Mouse (Mus musculus): ENCODE data around the gene 1700001J03Rik. TPM values are rescaled to one million over a fixed set of nuclear protein-coding genes. Genes with fewer than 3 reads are reported as not detected.
A peak's percentile ranks its signal among the peaks of the same experiment; 100 is the strongest.
"Not testable (repeated sequence)": the region's sequence is repeated elsewhere in the genome, so short reads cannot be mapped to it uniquely, and the experiment has no call there.

The 1700001J03Rik gene
- total RNA-seq, 2 experiments from 2014 or later = 0.81 to 0.91 TPM

DNA sequence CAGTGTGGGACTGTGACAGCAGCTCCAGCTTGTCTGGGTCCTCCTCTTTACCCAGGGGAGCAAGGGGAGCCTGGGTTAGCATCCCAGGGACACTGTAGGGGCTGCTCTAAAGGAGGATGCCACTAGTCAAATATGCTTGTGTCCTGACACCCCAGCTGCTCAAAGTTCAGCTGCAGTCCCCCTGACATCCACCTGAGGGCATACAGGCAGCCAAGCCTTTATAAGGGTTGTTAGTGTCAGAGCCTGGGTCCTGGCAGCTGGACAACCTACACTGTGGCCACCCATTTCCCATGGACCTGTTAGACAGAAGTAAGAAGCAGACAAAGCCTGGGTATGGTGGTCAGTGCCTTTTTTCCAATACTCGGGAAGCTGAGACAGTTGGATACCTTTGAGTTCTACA is 3.0 kb upstream of the 1700001J03Rik start:
- no peak for DNase-seq

DNA sequence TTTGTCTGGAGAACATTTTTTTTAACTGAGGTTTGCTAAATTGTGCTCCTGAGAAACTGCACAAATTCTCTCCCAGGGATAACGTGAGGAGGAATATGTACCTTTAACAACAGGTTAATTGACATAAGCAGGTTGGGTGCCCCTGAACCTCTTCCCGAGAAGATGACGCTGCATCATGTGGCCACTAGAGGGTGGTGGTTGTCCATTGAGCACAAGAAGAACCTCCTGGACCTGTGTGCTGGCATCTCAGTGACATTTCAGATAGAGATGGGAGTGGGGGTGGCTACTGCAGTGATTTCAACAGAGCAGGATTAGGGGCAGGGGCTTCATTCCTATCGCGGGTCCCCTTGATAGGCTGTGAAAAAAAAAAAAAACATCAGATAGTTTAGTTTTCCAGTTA is 2.3 kb upstream of the 1700001J03Rik start:
- DNase-seq = peak; percentile 71

DNA sequence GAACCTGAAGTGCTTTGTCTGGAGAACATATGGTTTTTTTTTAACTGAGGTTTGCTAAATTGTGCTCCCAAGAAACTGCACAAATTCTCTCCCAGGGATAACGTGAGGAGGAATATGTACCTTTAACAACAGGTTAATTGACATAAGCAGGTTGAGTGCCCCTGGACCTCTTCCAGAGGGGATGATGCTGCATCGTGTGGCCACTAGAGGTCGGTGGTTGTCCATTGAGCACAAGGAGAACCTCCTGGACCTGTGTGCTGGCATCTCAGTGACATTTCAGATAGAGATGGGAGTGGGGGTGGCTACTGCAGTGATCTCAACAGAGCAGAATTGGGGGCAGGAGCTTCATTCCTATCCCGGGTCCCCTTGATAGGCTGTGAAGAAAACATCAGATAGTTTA is 12.4 kb downstream of the 1700001J03Rik start:
- not testable (repeated sequence) for DNase-seq

DNA sequence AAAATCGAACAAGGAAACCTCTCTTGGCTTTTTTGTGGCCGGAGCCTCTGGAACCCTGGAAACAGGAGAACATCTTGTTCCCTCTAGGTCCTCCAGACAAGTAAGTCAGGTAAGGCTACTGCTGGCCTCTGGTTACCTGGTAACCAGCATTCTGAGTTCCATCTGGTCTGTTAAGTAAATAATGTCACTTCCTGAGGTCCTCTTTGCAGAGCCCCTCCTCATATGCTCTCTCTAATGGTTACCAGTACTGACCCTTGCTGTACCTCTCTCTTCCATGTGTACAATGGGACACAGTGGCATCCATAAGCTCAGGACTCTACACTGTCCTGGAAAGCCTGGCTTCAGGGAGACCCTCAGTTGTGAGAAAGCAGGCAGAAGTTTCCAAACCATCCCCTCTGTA is 14.5 kb downstream of the 1700001J03Rik start, which contains the start of gene Gm6309:
TSS of gene Gm6309 (minus strand) at position 101 of the 400 bp plus-strand sequence.
- not testable (repeated sequence) for DNase-seq

DNA sequence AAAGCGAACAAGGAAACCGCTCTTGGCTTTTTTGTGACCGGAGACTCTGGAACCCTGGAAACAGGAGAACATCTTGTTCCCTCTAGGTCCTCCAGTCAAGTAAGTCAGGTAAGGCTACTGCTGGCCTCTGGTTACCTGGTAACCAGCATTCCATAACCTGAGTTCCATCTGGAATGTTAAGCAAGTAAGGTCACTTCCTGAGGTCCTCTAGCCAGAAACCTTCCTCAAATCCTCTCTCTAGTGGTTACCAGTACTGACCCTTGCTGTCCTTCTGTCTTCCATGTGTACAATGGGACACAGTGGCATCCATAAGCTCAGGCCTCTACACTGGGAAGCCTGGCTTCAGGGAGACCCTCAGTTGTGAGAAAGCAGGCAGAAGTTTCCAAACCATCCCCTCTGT is 24.7 kb downstream of the 1700001J03Rik start, which contains the start of gene Gm5565:
TSS of gene Gm5565 (minus strand) at position 101 of the 400 bp plus-strand sequence.
- DNase-seq = not testable (repeated sequence)

DNA sequence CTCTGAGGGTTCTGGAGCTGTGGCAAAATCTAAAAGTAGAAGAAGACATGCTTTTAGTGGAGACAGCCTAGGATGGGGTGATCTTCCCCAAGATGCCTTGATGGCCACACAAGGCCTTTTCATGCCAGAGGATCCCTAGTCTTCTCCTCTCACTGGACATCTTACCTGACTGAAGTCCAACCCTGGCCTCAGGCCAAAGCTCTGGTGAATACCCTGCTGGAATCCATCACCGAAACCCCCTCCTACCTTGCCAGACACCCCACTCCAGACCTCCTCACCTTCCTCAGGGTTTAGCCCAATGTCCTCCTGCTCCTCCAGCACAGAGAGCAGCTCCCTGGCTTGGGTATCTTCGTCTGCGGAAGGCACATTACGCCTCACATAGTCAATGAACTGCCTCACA is 26.8 kb downstream of the 1700001J03Rik start:
- DNase-seq = not testable (repeated sequence)

DNA sequence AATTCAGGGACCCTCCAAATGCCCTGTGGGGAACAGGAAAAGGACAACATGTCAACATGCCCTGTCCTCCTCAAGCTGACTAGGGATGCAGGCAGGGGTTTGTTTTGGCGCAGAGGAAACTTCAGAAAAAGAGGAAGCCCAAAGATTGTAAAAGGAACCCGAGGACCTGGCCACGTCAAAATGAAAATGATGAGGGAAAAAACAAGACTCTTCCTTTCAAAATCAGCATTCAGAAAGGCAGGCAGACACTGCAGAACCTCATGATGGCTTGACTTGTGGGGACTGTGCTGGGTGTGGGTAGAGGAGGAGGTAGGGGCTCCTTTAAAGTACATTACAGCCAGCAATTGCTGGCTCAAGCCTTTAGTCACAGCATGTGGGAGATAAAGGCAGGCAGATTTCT is 34.6 kb downstream of the 1700001J03Rik start:
- no peak for DNase-seq

DNA sequence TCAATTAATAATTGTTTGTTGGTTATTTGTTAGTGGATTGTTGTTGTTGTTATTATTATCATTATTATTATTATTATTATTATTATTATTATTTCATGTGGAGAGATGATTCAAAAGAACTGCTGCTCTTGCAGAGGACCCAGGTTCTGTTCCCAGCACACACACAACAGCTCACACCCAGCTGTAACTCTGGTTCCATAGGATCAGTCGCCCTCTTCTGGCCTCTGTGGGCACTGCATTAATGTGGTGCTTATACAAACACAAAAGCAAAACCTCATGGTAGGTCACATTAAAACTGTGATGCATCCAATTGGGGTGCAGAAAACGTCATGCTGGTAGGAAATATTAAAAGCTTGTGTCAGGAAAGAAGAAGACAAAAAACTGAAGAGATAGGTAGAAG is 37.2 kb downstream of the 1700001J03Rik start:
- DNase-seq = no peak

Other genes starting within 250 kb of the 1700001J03Rik start
- gene Cyp3a25, start 175.7 kb downstream of the 1700001J03Rik start, total RNA-seq (2021) = not detected
- not detected for gene Cyp3a59, start 106.0 kb downstream of the 1700001J03Rik start, total RNA-seq (2021)
- gene Gm5565, start 24.8 kb downstream of the 1700001J03Rik start, total RNA-seq (2021) = not detected
- not detected for gene Gm6309, start 14.6 kb downstream of the 1700001J03Rik start, total RNA-seq (2021)
- 10 to 100 TPM; 44.4 to 48.0 TPM for gene Rnf6, start 36.3 kb upstream of the 1700001J03Rik start, total RNA-seq (2021)
- gene Cdk8, start 45.9 kb upstream of the 1700001J03Rik start, total RNA-seq (2021) = 10 to 100 TPM; 25.5 to 26.5 TPM
- gene Wasf3, start 199.7 kb upstream of the 1700001J03Rik start, total RNA-seq (2021) = under 1 TPM; 0.29 to 0.31 TPM

Data from heart, postnatal 4 days (tissue).